ENCODE assay signal across 15 mouse cellular contexts in the genomic region with DNA sequence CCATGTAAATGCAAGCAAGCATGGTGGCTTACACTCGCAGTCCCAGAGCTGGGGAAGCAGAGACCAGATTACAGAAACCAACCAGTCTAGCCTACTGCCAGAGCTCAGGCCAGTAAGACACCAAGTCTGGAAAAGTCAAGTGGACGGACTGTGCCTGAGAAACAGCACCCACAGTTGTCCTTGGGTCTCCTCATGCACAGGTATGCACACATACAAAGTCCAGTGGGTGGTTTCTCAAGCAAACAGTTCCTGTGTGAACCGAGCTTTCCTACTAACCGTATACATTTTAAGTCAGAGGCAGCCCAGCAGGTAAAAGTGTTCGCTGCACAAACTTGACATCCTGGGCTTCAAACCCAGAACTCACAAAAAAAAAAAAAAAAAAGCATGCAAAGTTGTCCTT.
"Had no signal": no experiment of that assay in that cellular context is flagged by ENCODE, and none has a peak within 500 bp of the region (broad histone marks: within the 10 kb centered on the region; RNA-seq: fewer than 3 reads in every experiment).

No protein-coding gene starts in this region.

- H3K4me1 ChIP-seq: midbrain, embryonic 10.5 days; neural tube, embryonic 12.5 days had no signal

- H3K4me3 ChIP-seq: midbrain, embryonic 10.5 days; midbrain, embryonic 12.5 days; neural tube, embryonic 12.5 days had no signal

- ATAC-seq: midbrain, embryonic 16.5 days had no signal

- H3K9ac ChIP-seq: lung, embryonic 14.5 days; midbrain, embryonic 12.5 days; neural tube, embryonic 12.5 days had no signal

- H3K9me3 ChIP-seq: midbrain, embryonic 12.5 days; neural tube, embryonic 12.5 days had no signal

- H3K27ac ChIP-seq: midbrain, embryonic 10.5 days; midbrain, embryonic 12.5 days; neural tube, embryonic 12.5 days had no signal

- H3K27me3 ChIP-seq: midbrain, embryonic 12.5 days; neural tube, embryonic 12.5 days had no signal

- DNase-seq: lung, adult 18-20 months; lung, embryonic 14.5 days; lung, postnatal 10 days; lung, postnatal 4 days; midbrain, embryonic 14.5 days; right cerebral cortex, postnatal 25 days; right cerebral cortex, postnatal 4 days; spleen, adult 18-20 months; thymus, adult 18-20 months; thymus, postnatal 14 days; thymus, postnatal 36 days had no signal

- H3K4me2 ChIP-seq: lung, embryonic 14.5 days; midbrain, embryonic 12.5 days; neural tube, embryonic 12.5 days had no signal
